Mouse (Mus musculus) ES-E14 (cell line): Measurements from ENCODE around the gene Shroom1. TPM values are rescaled to one million over a fixed set of nuclear protein-coding genes. Genes with fewer than 3 reads are reported as not detected.
A peak's percentile ranks its signal among the peaks of the same experiment; 100 is the strongest.

Experiments
- DNase-seq: peaks from one replicate; pipeline ENCODE4 v3.0.0-alpha.2; 2013; ENCODE audit warnings: low read depth, low spot score
- H3K27ac ChIP-seq: 2 replicates; pipeline ENCODE4 v1.5.1; 2012; ENCODE audit warnings: low read depth, mild to moderate bottlenecking, low read length, moderate library complexity, mixed read lengths; ENCODE audit not compliant: poor library complexity, insufficient read depth, severe bottlenecking
- H3K36me3 ChIP-seq: 2 replicates; pipeline ENCODE4 v1.6.1; 2012; ENCODE audit warnings: mild to moderate bottlenecking, low read length, moderate library complexity, mixed read lengths; ENCODE audit not compliant: control insufficient read depth, poor library complexity, insufficient read depth, severe bottlenecking
- H3K4me1 ChIP-seq, 2 experiments: fragments of 150-350 bp in 1 of 2; sonication (generic) in 1 of 2; 2 replicates each; pipeline ENCODE4 v1.6.1; 2012; ENCODE audit warnings: low read length in 2 of 2, mild to moderate bottlenecking in 1 of 2, mixed read lengths in 1 of 2; ENCODE audit not compliant: control insufficient read depth in 2 of 2, insufficient read depth in 2 of 2, poor library complexity in 1 of 2
- H3K4me3 ChIP-seq, 2 experiments: fragments of 150-350 bp in 1 of 2; sonication (generic) in 1 of 2; 2 replicates each; pipeline ENCODE4 v1.5.1; 2012; ENCODE audit warnings: low read length in 2 of 2, low read depth in 1 of 2, mild to moderate bottlenecking in 1 of 2, mixed read lengths in 1 of 2; ENCODE audit not compliant: insufficient read depth in 1 of 2, poor library complexity in 1 of 2, severe bottlenecking in 1 of 2
- H3K9ac ChIP-seq: 2 replicates; pipeline ENCODE4 v1.6.1; 2012; ENCODE audit warnings: low read depth, mild to moderate bottlenecking, low read length, mixed read lengths; ENCODE audit not compliant: poor library complexity, insufficient read depth, severe bottlenecking
- H3K9me3 ChIP-seq: fragments of 150-350 bp; sonication (generic); 2 replicates; pipeline ENCODE4 v1.6.1; 2012; ENCODE audit warnings: low read depth, mild to moderate bottlenecking, low read length; ENCODE audit not compliant: control insufficient read depth, insufficient read depth
- CHD2 ChIP-seq: IDR thresholded peaks from 2 replicates; pipeline ENCODE4 v1.6.1; 2014; ENCODE audit warnings: mild to moderate bottlenecking, low read depth, low read length, inconsistent platforms
- HCFC1 ChIP-seq: IDR thresholded peaks from 2 replicates; pipeline ENCODE4 v1.6.1; 2012; ENCODE audit warnings: low read length, inconsistent platforms, borderline replicate concordance; ENCODE audit not compliant: insufficient read depth
- MAFK ChIP-seq: IDR thresholded peaks from 2 replicates; pipeline ENCODE4 v1.6.1; 2014; ENCODE audit warnings: mild to moderate bottlenecking, low read depth, low read length, inconsistent platforms; ENCODE audit not compliant: insufficient read depth
- ZC3H11A ChIP-seq: IDR thresholded peaks from 2 replicates; pipeline ENCODE4 v1.6.1; 2012; ENCODE audit warnings: low read depth, mild to moderate bottlenecking, inconsistent platforms, low read length, borderline replicate concordance
- ZNF384 ChIP-seq: IDR thresholded peaks from 2 replicates; pipeline ENCODE4 v1.6.1; 2012; ENCODE audit warnings: low read depth, low read length, inconsistent platforms
- in situ Hi-C, 2 experiments: fragments of 600-800 bp; cut with MboI; formaldehyde crosslinking; loops; one replicate each; pipeline ENCODE4 v1.15.1; 2025; ENCODE audit warnings: low sequenced_read_pairs in 2 of 2, inconsistent platforms in 1 of 2; ENCODE audit not compliant: unreplicated experiment in 2 of 2
- total RNA-seq: library from RNA; depleted of rRNA; stranded (reverse); fragments of 300-350 nt; gene quantifications from 2 replicates; pipeline ENCODE4 v1.2.3, GENCODE M21; 2012

Gene Shroom1
- total RNA-seq, 1 experiment = 1.7 TPM

DNA sequence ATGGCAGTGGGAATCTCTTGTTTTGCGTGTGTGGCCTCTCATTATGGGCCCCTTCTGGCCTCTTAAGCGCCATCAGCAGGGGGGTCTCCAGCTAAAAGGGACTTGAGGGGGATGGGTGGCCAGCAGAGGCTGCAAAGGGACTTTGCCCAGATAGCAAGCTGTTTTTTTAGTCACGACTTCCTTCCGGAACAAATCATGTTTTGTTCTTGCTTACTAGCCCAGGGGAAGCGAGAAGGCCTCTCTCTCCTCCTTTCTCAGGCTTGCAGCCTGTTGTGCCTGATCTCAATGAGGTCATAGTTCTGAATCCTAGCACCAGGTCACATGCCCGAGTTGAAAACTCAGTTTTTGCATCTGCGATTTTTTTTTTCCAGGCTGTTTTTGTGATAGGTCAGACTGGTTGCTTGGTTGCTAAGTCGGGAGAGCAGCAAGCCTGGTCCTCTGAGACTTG lies 35.0 kb downstream of the Shroom1 start:
- Histone ChIP-seq H3K4me3 (no peak overlapping the region), H3K9me3 (no peaks in the 10 kb centered on the region), H3K36me3 (no peaks in the 10 kb centered on the region), H3K9ac (no peak overlapping the region), H3K4me1 (peaks cover 0 to 3% of the 10 kb centered on the region in 2 experiments; a peak in 1 of 4 replicates), H3K27ac (no peak overlapping the region)
- in situ Hi-C loops = no loop called here
- TF ChIP-seq ZC3H11A (no peak), CHD2 (no peak), ZNF384 (no peak), MAFK (no peak), HCFC1 (no peak)
- no peak for DNase-seq

DNA sequence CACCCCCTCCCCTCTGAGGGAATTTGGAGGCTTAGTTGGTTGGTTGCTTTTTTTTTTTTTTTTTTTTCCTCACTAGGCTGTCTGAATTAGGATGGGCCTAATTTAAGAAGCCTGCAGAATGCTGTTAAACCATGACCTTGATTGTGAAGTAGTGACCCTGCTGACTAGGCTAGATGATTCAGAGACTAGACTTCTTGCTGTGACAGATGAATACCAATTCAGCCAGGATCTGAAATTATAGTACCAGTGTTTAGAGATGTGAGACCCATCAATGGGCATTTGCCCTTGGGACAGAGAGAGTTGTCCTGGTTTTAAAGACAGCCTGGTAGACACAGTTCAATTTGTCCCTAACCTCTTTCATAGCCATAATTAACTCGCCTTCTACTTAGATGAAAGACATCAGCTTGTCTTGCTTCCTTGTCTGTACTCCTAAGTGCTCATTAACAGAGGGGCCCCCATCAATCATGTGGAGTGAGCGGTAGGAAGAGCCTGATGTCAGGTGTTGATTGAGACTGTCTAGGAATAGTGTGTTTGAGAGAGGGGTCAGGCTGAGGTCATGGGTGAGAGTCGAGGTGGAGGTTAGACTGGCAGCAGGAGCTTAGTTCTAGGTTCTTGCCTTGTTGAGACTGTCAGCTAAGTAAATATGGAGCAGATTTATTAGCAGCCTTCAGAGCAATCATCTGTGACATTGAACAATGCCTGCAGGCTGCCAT lies 36.4 kb downstream of the Shroom1 start:
- in situ Hi-C loops = no loop called here
- Histone ChIP-seq H3K9ac (no peak overlapping the region), H3K4me1 (peaks cover 0 to 2% of the 10 kb centered on the region in 2 experiments; a peak in 1 of 4 replicates), H3K9me3 (no peaks in the 10 kb centered on the region), H3K4me3 (no peak overlapping the region), H3K27ac (no peak overlapping the region), H3K36me3 (no peaks in the 10 kb centered on the region)
- DNase-seq = no peak
- TF ChIP-seq CHD2 (no peak), ZNF384 (0 out of 2 replicates have a peak, but pooled peaks have one; percentile 61), MAFK (0 out of 2 replicates have a peak, but pooled peaks have one; percentile 23), ZC3H11A (no peak), HCFC1 (no peak)

DNA sequence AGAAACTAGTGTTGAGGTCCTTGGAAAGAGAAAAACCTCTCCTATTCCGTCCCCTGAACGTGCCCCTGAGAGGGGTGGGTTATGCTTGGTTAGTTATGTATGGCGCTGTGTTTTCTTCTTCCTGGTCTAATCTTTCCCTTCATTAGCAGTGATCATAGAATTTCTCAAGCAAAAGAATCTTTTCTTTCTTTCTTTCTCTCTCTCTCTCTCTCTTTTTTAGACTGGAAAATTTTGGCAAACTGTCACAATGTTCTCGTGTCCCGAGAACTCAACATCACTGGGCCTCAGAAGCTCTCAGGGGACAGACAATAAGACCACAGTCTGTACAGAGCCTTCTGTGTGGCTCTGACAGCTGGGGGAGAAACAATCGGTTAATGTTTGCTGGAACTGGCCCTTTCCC lies 38.4 kb downstream of the Shroom1 start:
- TF ChIP-seq MAFK (no peak), ZC3H11A (no peak), ZNF384 (no peak)
- H3K9ac ChIP-seq = no peak overlapping the region
- in situ Hi-C loops = no loop called here
- no peaks in the 10 kb centered on the region for H3K9me3 ChIP-seq
- no peak for DNase-seq
- no peak overlapping the region for H3K27ac ChIP-seq
- H3K4me3 ChIP-seq = no peak overlapping the region
- H3K36me3 ChIP-seq = no peaks in the 10 kb centered on the region
- H3K4me1 ChIP-seq = peaks cover 0 to 2% of the 10 kb centered on the region in 2 experiments; a peak in 1 of 4 replicates

DNA sequence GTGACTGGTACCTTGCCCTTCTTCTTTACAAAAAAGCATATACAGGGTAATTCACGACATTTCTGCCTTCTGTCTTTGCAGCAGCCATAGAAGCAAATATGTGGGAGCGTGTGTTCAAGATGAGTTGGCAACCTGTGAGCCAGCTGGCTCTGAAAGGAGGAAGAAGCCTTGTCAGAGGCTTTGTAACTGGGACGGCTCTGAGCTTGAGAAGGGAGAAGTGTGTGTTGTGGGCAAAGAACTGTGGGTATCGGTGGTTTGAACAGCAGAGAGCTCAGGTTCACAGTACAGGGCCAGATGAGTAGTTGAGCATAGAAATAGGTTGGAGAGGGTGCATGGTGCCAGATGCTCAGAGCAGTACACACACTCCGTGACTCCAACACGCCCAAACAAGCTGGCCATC lies 39.9 kb downstream of the Shroom1 start:
- no peak for TF ChIP-seq HCFC1
- no peak for TF ChIP-seq CHD2
- TF ChIP-seq MAFK = no peak
- TF ChIP-seq ZNF384 = no peak
- no peak for TF ChIP-seq ZC3H11A
- peaks cover 0 to 2% of the 10 kb centered on the region in 2 experiments; a peak in 1 of 4 replicates for H3K4me1 ChIP-seq

More for the DNA sequence above, 39.9 kb downstream of the Shroom1 start:
- Histone ChIP-seq H3K36me3 (no peaks in the 10 kb centered on the region), H3K9ac (no peak overlapping the region), H3K4me3 (no peak overlapping the region), H3K27ac (peak overlapping the region; percentile 35; the same call in 1 of the 2 replicates), H3K9me3 (no peaks in the 10 kb centered on the region)
- no peak for DNase-seq
- in situ Hi-C loops = no loop called here
